Mouse (Mus musculus): ENCODE data around the gene Kcnn4.
A peak's percentile ranks its signal among the peaks of the same experiment; 100 is the strongest.

The Kcnn4 gene

GRCm38 (mm10) chr7:24428725-24429124 lies 58.7 kb downstream of the Kcnn4 start:
- peak; percentile 60 for DNase-seq

- peak; percentile 99 for DNase-seq
These were observed 59.5 kb downstream of the Kcnn4 start for GRCm38 (mm10) chr7:24429413-24430112.

GRCm38 (mm10) chr7:24430551-24431345 lies 60.7 kb downstream of the Kcnn4 start:
- peak; percentile 61 for DNase-seq

- peak; percentile 39 for DNase-seq
These were observed 61.6 kb downstream of the Kcnn4 start for GRCm38 (mm10) chr7:24431713-24432112.

GRCm38 (mm10) chr7:24435305-24435704 lies 65.2 kb downstream of the Kcnn4 start:
- DNase-seq = peak; percentile 31

Data from cerebellum, adult 9-11 months (tissue).